Mouse (Mus musculus): ENCODE measurements around the gene Coro1b.

The Coro1b gene

GRCm38 (mm10) chr19:4143759-4144268, 4.6 kb upstream of the Coro1b start, which contains the start of gene Cabp4:
TSS of gene Cabp4 (minus strand) at chr19:4144033.
- in situ Hi-C loops (cut with MseI, MboI) = no loop called here

- in situ Hi-C loops (cut with MseI, MboI) = no loop called here
These were observed 3.6 kb upstream of the Coro1b start for GRCm38 (mm10) chr19:4144550-4145498.

GRCm38 (mm10) chr19:4145936-4146335, 2.5 kb upstream of the Coro1b start:
- in situ Hi-C loops (cut with MseI, MboI) = no loop called here

GRCm38 (mm10) chr19:4146366-4147021, 1.9 kb upstream of the Coro1b start:
- in situ Hi-C loops (cut with MseI, MboI) = no loop called here

- in situ Hi-C loops (cut with MseI, MboI) = no loop called here
These were observed 1.4 kb upstream of the Coro1b start for GRCm38 (mm10) chr19:4147022-4147405.

- in situ Hi-C loops (cut with MseI, MboI) = no loop called here
These were observed 483 bp upstream of the Coro1b start for GRCm38 (mm10) chr19:4147782-4148490.

- in situ Hi-C loops (cut with MseI, MboI) = no loop called here
These were observed 400 bp downstream of the Coro1b start for GRCm38 (mm10) chr19:4148819-4149218.

GRCm38 (mm10) chr19:4149283-4149682, 864 bp downstream of the Coro1b start:
- in situ Hi-C loops (cut with MseI, MboI) = no loop called here

- in situ Hi-C loops (cut with MseI, MboI) = no loop called here
These were observed 1.5 kb downstream of the Coro1b start for GRCm38 (mm10) chr19:4149764-4150461.

- in situ Hi-C loops (cut with MseI, MboI) = no loop called here
These were observed 2.4 kb downstream of the Coro1b start for GRCm38 (mm10) chr19:4150567-4151487.

GRCm38 (mm10) chr19:4151488-4151860, 3.1 kb downstream of the Coro1b start:
- in situ Hi-C loops (cut with MseI, MboI) = no loop called here

GRCm38 (mm10) chr19:4151898-4152297, 3.5 kb downstream of the Coro1b start:
- in situ Hi-C loops (cut with MseI, MboI) = no loop called here

GRCm38 (mm10) chr19:4152445-4153231, 4.2 kb downstream of the Coro1b start:
- in situ Hi-C loops (cut with MseI, MboI) = no loop called here

GRCm38 (mm10) chr19:4153232-4153654, 4.8 kb downstream of the Coro1b start, which contains the start of gene Ptprcap:
TSS of gene Ptprcap (plus strand) at chr19:4153604.
- in situ Hi-C loops (cut with MseI, MboI) = no loop called here

GRCm38 (mm10) chr19:4154437-4155222, 6.2 kb downstream of the Coro1b start:
- in situ Hi-C loops (cut with MseI, MboI) = no loop called here

GRCm38 (mm10) chr19:4155223-4156072, 7.0 kb downstream of the Coro1b start:
- in situ Hi-C loops (cut with MseI, MboI) = no loop called here

- in situ Hi-C loops (cut with MseI, MboI) = no loop called here
These were observed 7.7 kb downstream of the Coro1b start for GRCm38 (mm10) chr19:4156073-4156579.

All from mouse trophoblast stem cell (cell line).